Mouse (Mus musculus) midbrain, embryonic 16.5 days (tissue): ENCODE data around the gene Tesk1. TPM values are rescaled to one million over a fixed set of nuclear protein-coding genes. Genes with fewer than 3 reads are reported as not detected.

Experiments
- ATAC-seq: fragments of 200-750 bp; cut with Nextera tagmentation; 2 replicates; pipeline ENCODE4 v1.8.0; 2017; ENCODE audit warnings: moderate TSS enrichment
- H3K27ac ChIP-seq: fragments of 300-500 bp; sonication (generic); 2 replicates; pipeline ENCODE4 v1.5.1; 2014; ENCODE audit warnings: mild to moderate bottlenecking, low read length, mixed read lengths
- H3K27me3 ChIP-seq: fragments of 300-500 bp; sonication (generic); 2 replicates; pipeline ENCODE4 v1.6.1; 2014; ENCODE audit warnings: low read depth, low read length, mixed read lengths; ENCODE audit not compliant: control insufficient read depth, insufficient read depth
- H3K36me3 ChIP-seq: fragments of 300-500 bp; sonication (generic); 2 replicates; pipeline ENCODE4 v1.6.1; 2014; ENCODE audit warnings: mild to moderate bottlenecking, low read length, moderate library complexity, mixed read lengths; ENCODE audit not compliant: control insufficient read depth, insufficient read depth
- H3K4me1 ChIP-seq: fragments of 300-500 bp; sonication (generic); 2 replicates; pipeline ENCODE4 v1.6.1; 2014; ENCODE audit warnings: mild to moderate bottlenecking, low read length, mixed read lengths; ENCODE audit not compliant: control insufficient read depth, insufficient read depth
- H3K4me2 ChIP-seq: fragments of 300-500 bp; sonication (generic); 2 replicates; pipeline ENCODE4 v1.6.1; 2014; ENCODE audit warnings: mild to moderate bottlenecking, low read length, mixed read lengths
- H3K4me3 ChIP-seq: fragments of 300-500 bp; sonication (generic); 2 replicates; pipeline ENCODE4 v1.5.1; 2014; ENCODE audit warnings: low read depth, mild to moderate bottlenecking, low read length, moderate library complexity, mixed read lengths
- H3K9ac ChIP-seq: fragments of 300-500 bp; sonication (generic); 2 replicates; pipeline ENCODE4 v1.6.1; 2014; ENCODE audit warnings: low read depth, low read length, mixed read lengths
- H3K9me3 ChIP-seq: fragments of 300-500 bp; sonication (generic); replicated peaks from 2 replicates; pipeline ENCODE4 v1.6.1; 2014; ENCODE audit warnings: mild to moderate bottlenecking, low read length, mixed read lengths; ENCODE audit not compliant: control insufficient read depth, poor library complexity, severe bottlenecking
- WGBS: fragments of 180-500 bp; shearing (Covaris S2); extraction: QIAGEN DNeasy Blood & Tissue Kit; methylation state at CpG from one replicate; pipeline ENCODE4 v1.1.7; 2014; 5-methylcytosine and 5-hydroxymethylcytosine counted together
- polyA plus RNA-seq: library from polyadenylated mRNA; unstranded; fragments of >200 nt; fragmentation: Nextera tagmentation; extraction: Ambion mirVana; gene quantifications from 2 replicates; pipeline ENCODE4 v1.2.1, GENCODE M21; 2015

Gene Tesk1
- polyA plus RNA-seq, 1 experiment from 2014 or later = 10.7 TPM

DNA sequence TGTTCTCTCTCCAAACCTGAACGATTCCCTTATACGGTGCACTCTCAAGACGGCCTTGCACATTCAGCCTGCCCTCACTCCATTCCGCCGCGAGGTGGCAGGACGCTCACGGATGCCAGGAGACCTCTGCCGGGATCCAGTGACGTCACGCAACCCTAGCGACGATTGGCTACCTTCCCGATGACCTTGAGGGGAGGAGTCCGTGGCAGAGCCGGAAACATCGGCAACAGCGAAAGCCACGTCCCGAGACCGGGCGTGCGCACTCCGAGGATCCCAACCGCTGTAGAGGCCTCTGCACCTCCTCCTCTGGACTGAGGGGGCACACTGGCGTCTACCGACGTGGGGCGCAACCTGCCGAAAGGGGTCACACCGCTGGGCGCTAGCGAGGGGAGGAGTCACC, 305 bp downstream of the Tesk1 start:
- Histone ChIP-seq H3K4me2 (peak overlapping the region; percentile 76), H3K4me1 (peaks cover 13% of the 10 kb centered on the region), H3K4me3 (peak overlapping the region; percentile 97), H3K27ac (peak overlapping the region; percentile 90), H3K9me3 (no peaks in the 10 kb centered on the region), H3K9ac (peak overlapping the region; percentile 100), H3K36me3 (peaks cover 19% of the 10 kb centered on the region), H3K27me3 (no peaks in the 10 kb centered on the region)
- ATAC-seq = peak; percentile 96
- WGBS = under 1% methylated on average over 33 of the region's 33 CpGs

DNA sequence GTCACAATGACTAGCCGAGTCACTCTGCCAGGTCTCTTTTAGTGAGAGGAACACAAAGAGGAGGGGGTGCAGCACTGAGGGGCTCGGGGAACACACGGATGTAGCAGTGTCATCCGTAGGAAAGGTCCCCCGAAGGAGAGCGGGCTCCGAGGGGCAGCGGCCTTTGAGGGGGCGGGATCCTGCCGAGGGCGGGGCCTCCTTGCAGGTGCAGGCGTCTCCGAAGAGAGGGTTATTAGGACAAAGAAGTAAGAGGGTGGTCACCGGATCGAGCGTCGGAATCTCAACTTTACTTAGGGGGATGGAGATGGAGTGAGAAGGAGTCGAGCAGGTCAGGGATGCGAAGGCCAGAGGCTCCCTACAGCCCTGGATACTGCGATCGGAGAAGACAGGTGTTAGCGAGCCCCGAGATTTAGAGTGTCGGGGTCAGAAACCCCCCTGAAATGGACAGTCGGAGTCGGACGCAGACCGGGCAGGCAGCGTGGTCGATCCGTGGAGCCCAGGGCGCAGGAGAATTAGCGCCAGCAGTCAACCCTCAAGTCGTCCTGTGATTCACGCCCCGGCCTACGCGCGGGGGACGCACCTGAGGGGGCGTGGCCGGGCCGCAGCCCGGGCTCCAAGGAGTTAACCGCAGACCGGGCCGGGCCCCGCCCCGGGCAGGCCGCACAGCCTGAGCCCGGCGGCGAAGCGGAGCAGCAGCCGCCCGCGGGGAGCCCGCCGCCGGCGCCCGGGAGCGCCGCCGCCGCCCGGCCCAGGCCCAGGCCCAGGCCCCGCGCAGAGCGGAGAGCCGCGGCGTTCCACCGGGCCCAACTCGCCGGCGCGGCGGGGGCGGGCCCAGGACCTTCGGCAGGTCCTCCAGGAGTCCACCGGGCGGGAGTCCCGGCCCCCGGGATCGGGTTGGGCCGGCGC, 970 bp downstream of the Tesk1 start:
- Histone ChIP-seq H3K9me3 (no peaks in the 10 kb centered on the region), H3K4me3 (peak overlapping the region; percentile 97), H3K27ac (peak overlapping the region; percentile 90), H3K4me1 (peaks cover 13% of the 10 kb centered on the region), H3K9ac (peak overlapping the region; percentile 100), H3K27me3 (no peaks in the 10 kb centered on the region), H3K36me3 (peaks cover 25% of the 10 kb centered on the region), H3K4me2 (peak overlapping the region; percentile 76)
- peak; percentile 76 for ATAC-seq
- under 1% methylated on average over 54 of the region's 88 CpGs for WGBS

DNA sequence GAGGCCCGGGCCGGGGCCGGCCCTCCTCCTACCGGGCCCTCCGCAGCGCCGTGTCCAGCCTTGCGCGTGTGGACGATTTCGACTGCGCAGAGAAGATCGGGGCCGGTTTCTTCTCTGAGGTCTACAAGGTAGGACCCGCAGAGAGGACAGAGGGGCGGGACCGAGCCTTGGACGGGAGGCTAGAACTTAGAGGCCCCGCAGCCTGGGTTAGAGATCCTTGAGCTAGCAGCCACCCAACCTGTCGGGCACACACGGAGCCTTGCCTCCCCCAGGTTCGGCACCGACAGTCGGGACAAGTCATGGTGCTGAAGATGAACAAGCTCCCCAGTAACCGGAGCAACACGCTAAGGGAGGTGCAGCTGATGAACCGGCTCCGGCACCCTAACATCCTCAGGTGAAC, 1.8 kb downstream of the Tesk1 start:
- H3K27ac ChIP-seq = peak overlapping the region; percentile 90
- peak overlapping the region; percentile 100 for H3K9ac ChIP-seq
- H3K4me2 ChIP-seq = peak overlapping the region; percentile 76
- H3K4me1 ChIP-seq = peaks cover 13% of the 10 kb centered on the region
- peaks cover 33% of the 10 kb centered on the region for H3K36me3 ChIP-seq
- WGBS = under 1% methylated on average over 28 of the region's 28 CpGs
- no peaks in the 10 kb centered on the region for H3K27me3 ChIP-seq
- H3K9me3 ChIP-seq = no peaks in the 10 kb centered on the region
- peak overlapping the region; percentile 97 for H3K4me3 ChIP-seq
- ATAC-seq = no peak

DNA sequence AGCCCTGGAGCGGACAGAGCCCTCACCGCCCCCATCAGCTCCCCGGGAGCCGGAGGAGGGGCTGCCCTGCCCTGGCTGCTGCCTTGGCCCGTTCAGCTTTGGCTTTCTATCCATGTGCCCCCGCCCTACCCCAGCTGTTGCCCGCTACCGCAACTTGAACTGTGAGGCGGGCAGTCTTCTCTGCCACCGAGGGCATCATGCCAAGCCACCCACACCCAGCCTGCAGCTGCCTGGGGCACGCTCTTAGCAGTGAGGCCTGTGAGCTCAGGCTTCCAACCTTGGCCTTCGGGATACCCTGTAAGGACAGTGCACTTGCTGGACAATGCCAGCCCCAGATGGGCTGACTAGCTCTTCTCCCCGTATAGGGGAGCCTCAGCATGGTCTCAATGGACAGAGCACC, 5.5 kb downstream of the Tesk1 start:
- Histone ChIP-seq H3K9ac (no peak overlapping the region), H3K27me3 (no peaks in the 10 kb centered on the region), H3K4me1 (peaks cover 13% of the 10 kb centered on the region), H3K4me2 (no peak overlapping the region), H3K36me3 (peaks cover 34% of the 10 kb centered on the region), H3K9me3 (no peaks in the 10 kb centered on the region), H3K27ac (no peak overlapping the region), H3K4me3 (no peak overlapping the region)
- WGBS = 91% methylated on average over 13 of the region's 13 CpGs
- no peak for ATAC-seq

DNA sequence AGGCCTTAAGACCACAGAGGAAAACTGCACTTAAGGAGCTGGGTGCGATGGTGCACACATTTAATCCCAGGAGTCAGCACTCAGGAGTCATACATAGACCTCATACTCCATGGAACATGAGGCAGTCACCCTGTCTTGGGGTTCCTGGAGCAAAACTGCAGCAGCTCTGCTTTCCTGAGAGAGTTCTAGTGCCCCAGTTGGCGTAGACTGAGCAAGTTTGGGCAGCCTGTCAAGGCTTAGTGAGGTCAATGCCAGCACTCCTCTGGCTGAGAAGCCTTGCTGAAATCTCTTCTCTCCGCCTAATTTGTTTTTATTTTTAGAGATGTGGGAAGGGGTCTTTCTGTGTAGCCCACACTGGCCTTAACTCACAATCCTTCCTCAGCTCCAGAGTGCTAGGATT, 6.8 kb downstream of the Tesk1 start:
- H3K27me3 ChIP-seq = peaks cover 3% of the 10 kb centered on the region; the same call in 1 of the 2 replicates
- H3K4me1 ChIP-seq = peaks cover 15% of the 10 kb centered on the region
- H3K36me3 ChIP-seq = peaks cover 34% of the 10 kb centered on the region
- H3K9me3 ChIP-seq = no peaks in the 10 kb centered on the region
- no peak overlapping the region for H3K4me2 ChIP-seq
- no peak overlapping the region for H3K4me3 ChIP-seq
- 85% methylated on average over 3 of the region's 3 CpGs for WGBS
- H3K9ac ChIP-seq = no peak overlapping the region
- ATAC-seq = no peak
- H3K27ac ChIP-seq = no peak overlapping the region

DNA sequence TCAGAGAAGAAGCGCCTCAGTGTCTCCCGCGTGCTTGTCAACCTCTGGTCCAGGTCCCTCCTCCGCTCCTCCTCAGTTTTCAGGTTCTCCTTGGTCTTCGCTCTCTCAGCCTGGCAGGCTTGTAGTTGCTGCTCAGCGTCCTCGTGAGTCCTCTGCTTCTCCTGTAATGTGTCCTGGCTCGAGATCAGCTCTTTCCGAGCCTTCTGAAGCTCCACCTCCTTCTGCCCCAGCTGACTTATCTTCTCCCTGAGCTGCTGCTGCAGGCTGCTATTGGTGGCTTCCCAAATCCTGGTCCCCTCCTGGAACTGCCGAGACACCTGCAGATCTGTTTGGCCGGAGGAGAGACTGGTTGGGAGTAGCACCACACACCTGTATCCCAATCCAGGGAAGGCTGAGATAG, 10.6 kb downstream of the Tesk1 start:
- Histone ChIP-seq H3K27me3 (peaks cover 3% of the 10 kb centered on the region; the same call in 1 of the 2 replicates), H3K4me1 (peaks cover 7% of the 10 kb centered on the region), H3K4me2 (no peak overlapping the region), H3K4me3 (no peak overlapping the region), H3K27ac (no peak overlapping the region), H3K36me3 (peaks cover 12% of the 10 kb centered on the region), H3K9me3 (no peaks in the 10 kb centered on the region), H3K9ac (no peak overlapping the region)
- no peak for ATAC-seq
- 67% methylated on average over 11 of the region's 11 CpGs for WGBS

DNA sequence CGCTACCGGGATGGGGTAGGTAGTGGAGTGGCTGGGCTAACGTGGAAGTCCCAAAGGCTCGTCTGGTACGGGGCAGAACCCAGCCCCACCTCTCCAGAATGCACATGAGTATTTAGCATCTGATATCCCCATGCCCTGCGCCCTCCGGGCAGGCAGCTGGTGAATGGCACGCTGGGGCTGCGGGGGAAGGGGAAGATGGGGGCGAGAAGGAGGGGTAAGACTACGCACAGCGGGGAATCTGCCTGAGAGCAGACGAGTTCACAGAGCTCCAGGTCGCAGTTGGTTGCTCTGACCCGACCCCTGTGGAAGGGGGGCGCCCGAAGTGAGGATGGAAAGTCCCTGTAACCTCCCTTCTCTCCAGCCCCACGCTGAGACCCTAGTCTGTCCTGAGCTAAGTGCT, 11.7 kb downstream of the Tesk1 start:
- peaks cover 7% of the 10 kb centered on the region for H3K4me1 ChIP-seq
- no peak for ATAC-seq
- no peak overlapping the region for H3K4me3 ChIP-seq
- WGBS = 0% methylated on average over 15 of the region's 18 CpGs
- peak overlapping the region; percentile 42 for H3K4me2 ChIP-seq
- no peak overlapping the region for H3K27ac ChIP-seq
- peak overlapping the region; percentile 46; the same call in 1 of the 2 replicates for H3K9ac ChIP-seq
- H3K36me3 ChIP-seq = 0 out of 2 replicates have a peak, but pooled peaks cover 2% of the 10 kb centered on the region
- peaks cover 3% of the 10 kb centered on the region; the same call in 1 of the 2 replicates for H3K27me3 ChIP-seq
- H3K9me3 ChIP-seq = no peaks in the 10 kb centered on the region

DNA sequence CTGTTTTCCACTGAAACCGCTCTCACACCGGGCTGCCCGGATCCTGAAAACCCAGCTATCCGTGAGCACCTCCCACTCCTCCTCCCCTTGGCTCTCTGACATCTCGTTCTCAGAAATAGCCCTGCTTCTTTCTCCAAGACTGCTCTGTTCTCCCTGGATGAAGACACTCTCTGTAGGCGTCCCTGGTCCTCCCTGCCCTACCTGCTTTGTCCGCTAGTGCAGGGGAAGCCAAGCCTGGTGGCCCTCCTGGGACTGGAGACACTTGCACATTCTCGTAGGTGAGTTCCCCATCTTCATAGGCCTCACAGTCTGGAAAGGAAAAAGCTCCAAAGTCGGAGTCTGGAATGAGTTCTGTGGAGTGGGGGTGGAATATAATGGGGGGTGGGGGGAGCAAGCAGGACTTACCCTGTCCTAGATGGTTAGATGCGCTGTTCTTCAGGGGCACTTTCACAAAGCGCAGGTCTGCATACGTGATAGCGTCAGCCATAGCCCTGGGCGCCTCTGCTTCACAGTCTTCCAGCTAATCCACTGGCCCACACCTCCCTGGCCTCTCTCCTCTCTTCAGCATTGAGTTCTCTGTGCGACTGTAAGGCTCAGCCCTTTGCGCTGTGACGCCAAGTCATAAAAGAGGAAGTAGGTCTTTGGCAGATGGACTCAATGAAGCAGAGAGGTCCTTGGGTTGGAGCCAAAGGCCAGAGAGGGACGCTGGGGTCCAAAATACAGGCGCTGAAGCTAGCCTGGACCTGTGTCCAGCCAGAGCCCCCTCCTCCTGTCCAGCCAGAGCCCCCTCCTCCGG, 12.5 kb downstream of the Tesk1 start, which contains the start of gene Cd72:
Gene Cd72 (minus strand): TSS at position 588 of the 796 bp plus-strand sequence.
- 33% methylated on average over 20 of the region's 20 CpGs for WGBS
- ATAC-seq = no peak
- peak within 1 kb of the TSS; percentile 46; the same call in 1 of the 2 replicates for H3K9ac ChIP-seq

More for the DNA sequence above, 12.5 kb downstream of the Tesk1 start, which contains the start of gene Cd72:
- no peak within 1 kb of the TSS for H3K27ac ChIP-seq
- peak within 1 kb of the TSS; percentile 42 for H3K4me2 ChIP-seq
- no peaks in the 10 kb centered on the region for H3K36me3 ChIP-seq
- H3K4me3 ChIP-seq = no peak within 1 kb of the TSS
- peaks cover 7% of the 10 kb centered on the region for H3K4me1 ChIP-seq
- H3K9me3 ChIP-seq = no peaks in the 10 kb centered on the region
- H3K27me3 ChIP-seq = peaks cover 3% of the 10 kb centered on the region; the same call in 1 of the 2 replicates
